Mouse (Mus musculus) megakaryocyte, embryonic 14.5 days (primary cell): ENCODE data around the gene Ece1.

Source experiments
- FLI1 ChIP-seq: IDR thresholded peaks from 2 replicates; pipeline ENCODE4 v1.6.1; 2012; ENCODE audit warnings: low read length, inconsistent platforms, mixed read lengths
- GATA1 ChIP-seq: IDR thresholded peaks from 3 replicates; pipeline ENCODE4 v1.6.1; 2012; ENCODE audit warnings: mixed read lengths, low read length, inconsistent platforms, borderline replicate concordance

DNA sequence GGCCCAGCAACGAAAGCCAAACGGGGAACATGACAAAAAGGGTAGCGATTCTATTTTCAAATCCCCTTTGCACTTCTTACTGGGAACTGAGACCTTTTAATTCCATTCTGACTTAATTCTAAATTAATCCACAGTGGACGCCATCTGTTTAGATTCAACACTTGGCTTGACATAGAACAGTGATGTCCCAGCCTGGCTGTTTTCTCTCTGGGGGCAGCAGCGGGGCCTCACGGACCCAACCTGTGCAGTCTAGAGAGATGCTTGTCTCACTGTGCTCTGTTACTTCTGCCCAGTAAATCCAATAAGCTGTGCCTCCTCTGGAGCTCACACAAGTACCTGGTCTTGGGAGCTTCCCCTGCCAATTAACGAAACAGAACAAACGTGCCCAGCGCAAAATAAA is 56.5 kb downstream of the Ece1 start:
- no peak for TF ChIP-seq GATA1
- TF ChIP-seq FLI1, result no peak
